Comparison of ENCODE assay signal across 21 mouse cellular contexts in the genomic region with DNA sequence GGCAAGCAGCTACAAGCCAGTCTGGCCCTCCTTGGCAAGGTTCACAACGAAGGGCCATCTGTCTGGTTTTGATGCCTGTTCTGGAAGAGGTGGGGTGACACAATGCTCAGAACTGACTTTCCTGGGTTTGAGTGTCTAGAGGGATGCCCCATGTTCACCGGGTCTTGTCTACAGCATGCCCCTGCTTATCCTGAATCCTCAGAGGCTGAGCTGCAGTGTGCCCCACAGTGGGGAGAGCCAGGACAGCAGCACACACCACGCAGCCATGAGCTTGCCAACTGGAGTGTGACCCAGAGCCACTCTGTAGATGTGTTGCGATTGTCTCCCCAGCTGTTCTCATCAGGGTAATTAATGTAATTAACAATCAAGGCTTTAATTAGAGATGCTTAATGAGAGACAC.
DNase-seq lines count a peak whose midpoint lies in the region; ATAC-seq and TF ChIP-seq lines count a peak whose summit lies in the region.
"Had no signal": no experiment of that assay in that cellular context is flagged by ENCODE, and none has a peak within 500 bp of the region (broad histone marks: within the 10 kb centered on the region; RNA-seq: fewer than 3 reads in every experiment).

No protein-coding gene starts in this region.

- WGBS in hindbrain, postnatal 0 days: 47% methylated on average over 4 of the region's 4 CpGs
- WGBS in hindbrain, embryonic 13.5 days: 65% methylated on average over 4 of the region's 4 CpGs
- 63% methylated on average over 4 of the region's 4 CpGs for whole genome bisulfite sequencing in neural tube, embryonic 15.5 days
- 60% methylated on average over 4 of the region's 4 CpGs for WGBS in neural tube, embryonic 14.5 days

- no peaks in the 10 kb centered on the region for H3K27me3 ChIP-seq in hindbrain, postnatal 0 days (ENCODE audit: insufficient read depth, low read length)
- no peaks in the 10 kb centered on the region for H3K27me3 ChIP-seq in hindbrain, embryonic 13.5 days
- H3K27me3 ChIP-seq in neural tube, embryonic 15.5 days (replicated peaks): no peaks in the 10 kb centered on the region
- no peaks in the 10 kb centered on the region for H3K27me3 ChIP-seq in neural tube, embryonic 14.5 days (ENCODE audit: control insufficient read depth, insufficient read depth, low read length)
- H3K27me3 ChIP-seq: liver, embryonic 12.5 days had no signal

- no peak overlapping the region for H3K4me2 ChIP-seq in hindbrain, postnatal 0 days (ENCODE audit: low read depth, low read length)
- no peak overlapping the region for H3K4me2 ChIP-seq in hindbrain, embryonic 13.5 days
- H3K4me2 ChIP-seq in neural tube, embryonic 15.5 days: no peak overlapping the region
- H3K4me2 ChIP-seq in neural tube, embryonic 14.5 days (ENCODE audit: low read depth, low read length): no peak overlapping the region
- H3K4me2 ChIP-seq: liver, embryonic 12.5 days; lung, embryonic 14.5 days had no signal

- peak; percentile 7 to 12 for DNase-seq in cerebellum, postnatal 25 days
- DNase-seq in cerebellum, adult 11-12 months: no peak
- DNase-seq in hindbrain, postnatal 0 days (ENCODE audit: low spot score): peak; percentile 26
- peak; percentile 9 for DNase-seq in neural tube, embryonic 10.5 days (ENCODE audit: extremely low spot score, low spot score)
- DNase-seq in gastrocnemius, adult 18-20 months (ENCODE audit: low spot score): no peak
- DNase-seq: adrenal gland, postnatal 10 days; gastrocnemius, adult 2 months; heart, adult 18-20 months; heart, postnatal 4 days; kidney, postnatal 10 days; lung, embryonic 14.5 days; lung, postnatal 4 days; right cerebral cortex, adult 18-20 months; spleen, adult 18-20 months; thymus, adult 2 months had no signal

- H3K36me3 ChIP-seq in hindbrain, postnatal 0 days (ENCODE audit: insufficient read depth, low read length): no peaks in the 10 kb centered on the region
- H3K36me3 ChIP-seq in hindbrain, embryonic 13.5 days: no peaks in the 10 kb centered on the region
- H3K36me3 ChIP-seq in neural tube, embryonic 15.5 days: no peaks in the 10 kb centered on the region
- H3K36me3 ChIP-seq in neural tube, embryonic 14.5 days (ENCODE audit: control insufficient read depth, insufficient read depth, low read length): no peaks in the 10 kb centered on the region
- H3K36me3 ChIP-seq: liver, embryonic 12.5 days; midbrain, embryonic 10.5 days had no signal

- no peak overlapping the region for H3K27ac ChIP-seq in hindbrain, postnatal 0 days
- no peak overlapping the region for H3K27ac ChIP-seq in hindbrain, embryonic 13.5 days
- H3K27ac ChIP-seq in neural tube, embryonic 15.5 days (replicated peaks): no peak overlapping the region
- H3K27ac ChIP-seq in neural tube, embryonic 14.5 days (ENCODE audit: low read depth, low read length): no peak overlapping the region
- H3K27ac ChIP-seq: gastrocnemius, adult 2 months; liver, embryonic 12.5 days; midbrain, embryonic 10.5 days had no signal

- no peak overlapping the region for H3K4me3 ChIP-seq in hindbrain, postnatal 0 days (ENCODE audit: low read length)
- no peak overlapping the region for H3K4me3 ChIP-seq in hindbrain, embryonic 13.5 days
- no peak overlapping the region for H3K4me3 ChIP-seq in neural tube, embryonic 15.5 days (replicated peaks)
- H3K4me3 ChIP-seq in neural tube, embryonic 14.5 days (ENCODE audit: low read depth, low read length): no peak overlapping the region
- H3K4me3 ChIP-seq: gastrocnemius, adult 2 months; liver, embryonic 12.5 days; midbrain, embryonic 10.5 days had no signal

- peak; percentile 30; the same call in 1 of the 2 replicates for TF ChIP-seq CTCF in hindbrain, postnatal 0 days (IDR thresholded peaks at IDR 0.05; ENCODE audit: low read depth)

- H3K9ac ChIP-seq in hindbrain, postnatal 0 days (replicated peaks; ENCODE audit: low read length): no peak overlapping the region
- H3K9ac ChIP-seq in hindbrain, embryonic 13.5 days: no peak overlapping the region
- H3K9ac ChIP-seq in neural tube, embryonic 15.5 days (replicated peaks): no peak overlapping the region
- no peak overlapping the region for H3K9ac ChIP-seq in neural tube, embryonic 14.5 days (replicated peaks; ENCODE audit: low read depth, low read length)
- H3K9ac ChIP-seq: liver, embryonic 12.5 days; lung, embryonic 14.5 days had no signal

- ATAC-seq in hindbrain, postnatal 0 days: peak; percentile 51; the same call in 1 of the 2 replicates
- ATAC-seq in hindbrain, embryonic 13.5 days (ENCODE audit: low FRiP score): no peak; the same call in 1 of the 2 replicates
- no peak for ATAC-seq in neural tube, embryonic 15.5 days (ENCODE audit: low FRiP score)
- peak; percentile 73; the same call in 1 of the 2 replicates for ATAC-seq in neural tube, embryonic 14.5 days (ENCODE audit: low read depth)
- ATAC-seq: intestine, postnatal 0 days; liver, embryonic 12.5 days had no signal

- no peaks in the 10 kb centered on the region for H3K9me3 ChIP-seq in hindbrain, postnatal 0 days (ENCODE audit: low read length)
- no peaks in the 10 kb centered on the region for H3K9me3 ChIP-seq in hindbrain, embryonic 13.5 days
- H3K9me3 ChIP-seq in neural tube, embryonic 15.5 days (replicated peaks): no peaks in the 10 kb centered on the region
- no peaks in the 10 kb centered on the region for H3K9me3 ChIP-seq in neural tube, embryonic 14.5 days (ENCODE audit: control insufficient read depth, low read length)
- H3K9me3 ChIP-seq: liver, embryonic 12.5 days; midbrain, embryonic 10.5 days had no signal

- H3K4me1 ChIP-seq in hindbrain, postnatal 0 days (ENCODE audit: insufficient read depth, low read length): no peaks in the 10 kb centered on the region
- H3K4me1 ChIP-seq in hindbrain, embryonic 13.5 days (replicated peaks): no peaks in the 10 kb centered on the region
- no peaks in the 10 kb centered on the region for H3K4me1 ChIP-seq in neural tube, embryonic 15.5 days
- H3K4me1 ChIP-seq in neural tube, embryonic 14.5 days (ENCODE audit: control insufficient read depth, insufficient read depth, low read length): no peaks in the 10 kb centered on the region
- H3K4me1 ChIP-seq: liver, embryonic 12.5 days; midbrain, embryonic 10.5 days had no signal

Comparison
In these comparisons a context has a peak if more than half of its experiments do, and no peak if none do; other contexts are left out.
1. DNase-seq: peak in cerebellum, postnatal 25 days (2 of 2), hindbrain, postnatal 0 days (single experiment) and neural tube, embryonic 10.5 days (single experiment); none in cerebellum, adult 11-12 months (single experiment) and gastrocnemius, adult 18-20 months (single experiment).
2. ATAC-seq: peak in hindbrain, postnatal 0 days (single experiment) and neural tube, embryonic 14.5 days (single experiment); none in hindbrain, embryonic 13.5 days (single experiment) and neural tube, embryonic 15.5 days (single experiment).